Mouse (Mus musculus) ES-CJ7 (cell line): ENCODE data around the gene Urad.

Experiments used
- DNase-seq: peaks from one replicate; pipeline ENCODE4 v3.0.0; 2011; ENCODE audit warnings: low read depth, low spot score

Urad gene

DNA sequence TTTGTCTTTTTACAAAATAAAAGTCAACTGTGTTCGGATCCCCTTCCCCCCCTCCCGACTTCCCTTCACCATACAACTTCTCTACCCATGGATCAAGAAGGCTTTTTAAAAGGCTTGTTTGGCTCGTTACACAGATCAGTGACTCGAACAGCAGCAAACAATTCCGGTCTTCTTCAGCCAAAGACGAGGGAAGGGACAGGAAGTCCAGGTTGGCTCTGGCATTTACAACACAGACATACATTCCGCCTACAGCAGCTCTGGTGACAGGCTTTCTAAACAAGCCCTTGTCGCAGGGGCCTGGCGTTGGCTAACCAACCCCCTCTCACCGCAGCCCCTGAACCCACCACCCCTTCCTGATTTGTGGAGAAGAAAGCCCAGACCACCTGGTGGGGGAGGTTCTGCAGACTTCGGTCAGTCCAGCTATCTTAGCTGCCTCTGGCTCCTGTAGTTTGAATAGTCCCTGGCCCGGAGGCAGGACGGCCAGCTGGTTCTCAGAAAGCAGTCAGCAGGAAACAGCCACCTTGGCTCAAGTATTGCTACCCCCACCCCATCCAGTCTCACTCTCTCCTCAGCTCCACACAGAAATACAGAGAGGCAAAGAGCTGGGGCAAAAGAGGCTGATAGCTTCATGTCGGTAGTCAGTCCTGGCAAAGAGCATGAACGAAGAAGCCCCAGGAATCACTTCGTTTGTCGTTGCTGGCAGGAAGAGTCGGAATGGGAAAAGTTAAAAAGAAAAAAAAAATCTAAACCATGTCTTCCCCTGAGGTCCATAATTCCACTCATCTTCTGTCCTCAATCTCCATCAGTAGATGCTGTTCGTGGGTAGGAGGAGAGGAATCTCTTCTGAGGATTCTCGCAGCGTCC, 21.1 kb downstream of the Urad start:
- no peak for DNase-seq

DNA sequence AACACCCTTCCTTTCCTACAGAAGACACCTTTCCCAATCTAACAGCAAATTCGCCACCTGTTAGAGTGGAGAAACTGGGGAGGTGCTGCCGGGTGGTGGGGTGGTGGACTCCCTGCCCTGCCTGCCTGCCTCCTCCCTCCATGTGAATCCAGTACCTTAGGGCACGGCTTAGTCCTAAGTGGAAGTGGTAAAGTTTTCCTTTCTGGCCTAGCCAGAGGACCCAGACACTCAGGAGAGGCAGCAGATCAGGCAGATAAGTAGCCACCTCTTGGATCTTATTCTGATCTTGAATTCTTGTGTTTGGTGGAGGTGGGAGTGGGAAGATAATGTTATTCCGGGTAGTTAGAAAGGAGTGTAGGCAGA, 22.3 kb downstream of the Urad start:
- DNase-seq, result no peak

DNA sequence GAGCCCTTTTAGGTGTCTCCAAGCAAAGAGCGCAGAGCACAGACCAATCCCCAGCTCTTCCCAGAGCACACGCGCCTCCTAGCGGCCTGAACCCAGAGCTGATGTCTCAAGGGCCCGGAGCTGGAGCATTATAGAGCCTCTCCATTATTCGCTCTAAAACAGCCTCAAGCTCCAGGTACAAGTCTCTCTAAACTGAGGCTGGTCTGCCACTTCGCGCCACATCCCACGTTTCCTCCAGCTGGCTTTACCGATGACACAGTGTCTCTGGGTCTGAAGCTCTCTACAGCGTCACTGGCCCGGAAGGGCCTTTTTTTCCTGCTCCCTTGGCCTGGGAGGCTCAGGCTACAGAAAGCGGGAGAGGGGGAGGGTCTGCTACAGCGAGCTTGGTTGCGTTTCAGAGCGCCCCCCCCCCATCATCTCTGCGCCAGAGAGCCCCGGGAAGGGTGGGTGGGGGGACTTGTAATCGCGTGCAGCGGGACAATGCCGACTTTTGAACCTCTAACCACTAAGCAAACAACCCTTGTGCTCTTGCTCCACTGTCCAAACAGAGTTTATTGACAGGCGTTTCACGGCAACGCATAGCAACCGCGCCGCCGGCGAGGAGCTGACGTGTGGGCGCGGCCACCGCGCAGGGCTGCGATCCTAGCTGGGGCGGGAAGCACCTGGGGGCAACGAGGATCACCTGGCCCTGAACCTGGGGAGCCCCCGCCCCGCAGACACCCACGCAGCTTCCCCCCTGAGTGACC, 22.8 kb downstream of the Urad start:
- DNase-seq, result peak; percentile 94

DNA sequence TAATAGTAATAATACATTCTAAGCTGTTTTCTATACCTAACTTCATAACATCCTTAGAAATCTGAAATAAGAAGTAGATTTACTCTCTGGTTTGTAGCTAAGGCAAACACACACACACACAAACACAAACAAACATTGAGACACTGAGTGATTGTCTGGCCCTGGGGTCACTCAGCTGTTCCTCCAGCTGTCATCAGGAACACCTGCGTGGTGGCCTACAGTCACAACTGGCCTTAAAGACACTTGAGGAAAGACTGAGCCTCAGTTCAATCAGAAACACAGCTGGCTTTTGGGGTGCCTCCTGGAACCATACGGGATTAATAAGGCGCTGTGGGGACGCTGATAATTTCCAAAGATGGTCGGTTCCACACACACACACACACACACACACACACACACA, 25.0 kb downstream of the Urad start:
- no peak for DNase-seq

DNA sequence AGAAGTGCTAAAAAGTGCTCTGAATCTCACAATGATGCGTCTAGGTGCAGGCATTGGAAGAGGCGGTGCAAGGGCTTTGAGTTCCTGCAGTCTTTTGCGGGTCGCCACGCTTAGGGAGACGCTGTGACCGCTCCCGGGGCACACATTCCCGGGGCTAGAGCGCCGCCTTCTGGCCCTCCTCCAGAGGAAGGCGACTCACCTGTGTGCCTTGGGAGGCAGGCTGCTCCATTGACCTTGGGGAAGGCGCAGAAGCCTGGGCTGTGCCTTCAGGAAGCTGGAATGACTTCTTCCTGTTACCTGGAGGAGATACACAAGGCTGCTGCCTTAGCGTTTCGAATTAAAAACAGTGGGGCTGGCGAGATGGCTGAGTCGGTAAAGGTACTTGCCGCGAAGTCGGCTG, 28.1 kb downstream of the Urad start:
- DNase-seq, result peak; percentile 86

DNA sequence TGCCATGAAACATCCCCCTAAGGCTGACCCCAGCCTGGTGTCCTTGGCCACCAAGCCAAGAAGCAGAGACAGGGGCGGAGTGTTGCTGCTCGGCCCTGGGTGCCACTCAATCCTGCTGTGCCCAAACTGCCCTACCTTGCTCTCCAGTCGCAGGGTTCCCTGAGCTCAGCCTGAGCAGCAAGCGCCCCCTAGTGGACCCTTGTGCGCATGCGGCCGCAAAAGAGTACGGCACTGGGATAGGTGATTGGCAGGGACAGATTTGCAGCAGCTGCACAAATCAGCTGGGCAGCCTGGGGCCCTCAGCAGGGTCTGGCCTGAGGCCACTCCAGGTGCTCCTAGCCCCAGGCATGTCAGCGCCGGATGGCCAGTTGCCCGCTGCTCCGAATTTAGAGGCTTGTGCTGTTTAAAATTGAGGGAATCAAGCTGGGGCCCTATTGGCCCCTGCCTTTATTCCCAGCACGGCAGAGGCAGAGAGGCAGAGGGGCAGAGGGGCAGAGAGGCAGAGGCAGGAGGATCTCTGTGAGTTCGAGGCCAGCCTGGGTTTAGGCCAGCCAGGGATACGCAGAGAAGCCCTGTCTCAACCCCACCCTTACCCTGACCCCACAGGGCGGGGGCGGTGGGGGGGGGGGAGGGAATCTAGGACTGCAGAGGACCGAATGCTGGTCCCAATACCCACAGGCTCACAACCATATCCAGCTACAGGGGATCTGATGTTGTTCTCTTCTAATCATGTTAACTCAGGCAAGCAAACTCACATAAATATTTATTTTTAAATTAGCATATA, 28.9 kb downstream of the Urad start:
- peak; percentile 93 for DNase-seq

DNA sequence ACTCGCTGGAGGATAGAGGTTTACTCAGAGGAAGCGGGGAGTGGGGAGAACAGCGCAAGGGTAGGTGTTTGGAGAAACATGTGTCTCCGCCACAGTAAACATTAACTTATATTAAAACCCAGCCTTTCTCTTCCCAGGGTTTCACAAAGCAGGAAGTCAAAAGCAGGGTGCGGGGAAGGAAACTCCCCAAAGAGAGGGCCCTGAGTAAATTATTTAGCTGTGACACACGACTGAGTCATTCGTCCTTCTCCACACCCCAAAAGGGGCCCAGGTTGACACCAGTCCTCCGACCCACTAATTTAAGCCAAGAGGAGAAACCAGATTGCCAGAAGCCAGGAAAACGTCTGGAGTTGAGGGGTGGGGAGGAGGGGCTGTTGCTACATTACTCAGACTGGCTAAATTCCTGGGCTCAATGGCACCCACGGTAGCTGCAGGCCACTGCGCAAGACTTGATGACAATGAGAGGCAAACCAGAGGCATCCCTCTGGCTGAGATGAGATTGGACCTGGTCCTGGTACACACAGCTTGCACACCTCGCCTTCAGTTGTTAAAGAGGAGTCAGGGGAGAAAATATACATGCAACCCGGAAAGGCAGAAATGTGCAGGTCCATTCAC, 29.6 kb downstream of the Urad start:
- DNase-seq, result no peak

DNA sequence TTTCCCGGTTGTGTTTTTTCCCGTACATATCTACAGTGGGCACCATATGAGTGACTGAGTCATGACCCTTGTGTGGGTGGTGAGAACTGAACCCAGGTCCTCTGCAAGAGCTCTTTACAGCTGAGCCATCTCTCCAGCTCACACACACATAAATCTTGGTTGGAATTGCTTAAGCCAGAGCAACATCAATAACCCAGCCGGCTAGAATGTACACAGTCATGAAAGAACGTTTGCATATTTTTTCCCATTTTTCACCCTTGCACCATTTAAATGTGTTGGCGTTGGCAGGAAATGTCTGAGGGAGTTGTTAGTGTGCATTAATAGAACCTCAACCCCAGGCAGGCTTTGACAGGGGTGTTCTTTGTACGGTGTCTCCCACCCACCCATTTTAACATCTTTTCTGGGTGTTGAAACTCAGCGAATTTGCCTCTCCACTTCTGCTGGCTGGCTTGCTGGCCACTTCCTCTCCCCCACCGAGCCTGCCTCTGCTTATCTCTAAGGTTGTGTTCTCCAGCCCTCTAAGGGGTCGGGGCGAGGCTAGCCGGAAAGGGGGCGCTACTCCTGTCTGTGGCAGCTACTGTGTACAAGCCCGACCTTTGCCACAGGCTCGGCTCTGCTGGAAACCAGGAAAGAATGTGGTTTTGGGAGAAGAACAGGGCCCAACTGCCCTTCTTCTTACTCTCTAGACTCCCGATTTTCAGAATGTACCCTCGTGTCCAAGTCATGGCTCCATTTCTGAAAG, 30.3 kb downstream of the Urad start:
- DNase-seq, result no peak

DNA sequence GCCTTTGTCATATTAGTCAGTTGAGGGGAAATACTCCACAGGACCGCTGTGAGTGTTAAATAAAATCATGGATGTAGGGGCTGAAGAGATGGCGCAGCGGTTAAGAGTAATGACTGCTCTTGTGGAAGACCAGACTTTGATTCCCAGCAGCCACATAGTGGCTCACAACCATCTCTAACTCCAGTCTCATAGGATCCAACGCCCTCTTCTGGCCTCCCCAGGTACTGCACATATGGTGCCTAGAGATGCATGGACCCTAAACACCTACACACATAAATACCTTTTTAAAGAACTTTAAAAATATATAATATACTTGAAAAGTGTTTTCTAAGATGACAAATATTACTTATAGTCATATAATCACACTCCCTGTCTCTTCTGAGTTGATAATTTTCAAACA, 37.9 kb downstream of the Urad start:
- DNase-seq, result peak; percentile 52

DNA sequence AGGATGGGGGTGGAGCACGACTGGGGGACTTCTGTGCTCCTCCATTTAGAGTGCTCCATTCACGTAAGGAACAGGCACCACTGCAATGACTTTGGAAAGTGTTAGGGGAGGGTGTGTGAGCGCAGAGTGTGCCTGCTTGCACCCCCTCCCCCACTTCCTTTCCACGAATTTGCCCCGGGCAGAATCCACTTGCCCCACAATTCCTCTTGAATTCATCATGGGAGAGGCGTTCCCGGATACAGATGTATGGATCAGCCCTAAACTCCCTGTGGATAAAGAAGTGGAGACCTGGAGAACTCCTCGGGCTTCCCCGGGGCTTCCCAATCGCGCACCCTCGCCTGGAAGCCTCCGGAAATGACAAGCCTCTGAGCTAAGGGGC, 44.7 kb downstream of the Urad start:
- peak; percentile 87 for DNase-seq

DNA sequence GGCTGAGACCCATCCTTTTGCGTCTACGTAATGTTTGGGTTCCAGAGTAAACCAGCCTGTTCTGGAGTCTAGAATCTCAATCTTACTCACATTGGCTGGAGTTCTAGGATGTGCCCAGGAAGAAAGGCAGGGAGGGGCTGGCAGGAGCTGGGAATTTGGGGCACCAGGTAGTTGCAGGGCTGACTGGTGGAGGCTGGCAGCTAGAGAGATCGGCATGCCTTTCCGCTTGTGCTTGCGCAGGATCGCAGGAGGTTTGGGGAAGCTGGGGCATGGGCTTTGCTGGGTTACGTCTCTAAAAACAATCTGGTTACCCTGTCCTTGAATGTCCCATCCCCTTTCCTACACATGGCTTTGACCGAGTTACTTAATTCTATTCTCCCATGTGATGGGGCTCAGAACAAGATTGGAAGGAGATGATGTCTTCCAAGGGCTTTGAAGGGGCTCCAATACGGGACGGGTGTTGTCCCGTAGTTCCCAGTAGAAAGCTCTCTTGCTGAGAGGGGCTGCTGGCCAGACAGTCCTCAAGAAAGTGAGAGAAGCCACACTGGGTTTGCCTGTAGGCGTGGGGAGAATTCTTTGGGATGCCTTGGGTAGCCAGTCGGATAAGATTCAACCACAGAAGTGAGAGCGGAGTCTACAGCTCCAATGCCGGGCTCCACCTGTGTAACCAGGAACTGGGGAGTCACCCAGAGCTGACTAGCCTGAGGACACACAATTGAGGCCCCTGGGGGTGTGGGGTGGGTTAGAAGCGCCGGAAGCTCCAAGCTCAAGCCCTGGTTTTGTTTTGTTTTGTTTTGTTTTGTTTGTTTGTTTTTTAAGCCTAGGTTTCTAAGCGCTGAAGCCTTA, 45.3 kb downstream of the Urad start:
- peak; percentile 44 for DNase-seq

DNA sequence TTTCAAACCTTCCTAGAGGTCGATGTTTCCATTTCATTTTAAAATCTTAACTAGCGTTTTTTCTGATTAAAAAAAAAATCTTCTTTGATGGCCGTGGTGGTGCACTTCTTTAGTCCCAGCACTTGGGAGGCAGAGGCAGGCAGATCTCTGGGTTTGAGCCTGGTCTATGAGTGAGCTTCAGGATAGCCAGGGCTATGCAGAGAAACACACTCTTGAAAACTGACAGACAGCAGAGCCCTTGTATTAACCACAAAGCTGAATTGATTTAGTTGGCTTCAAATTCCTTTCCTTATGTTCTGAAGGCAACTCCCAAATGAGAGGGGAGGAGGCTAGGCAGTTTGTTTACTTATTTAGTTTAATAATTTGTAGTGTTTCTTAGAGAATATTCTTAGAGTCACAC, 46.5 kb downstream of the Urad start:
- DNase-seq, result no peak

DNA sequence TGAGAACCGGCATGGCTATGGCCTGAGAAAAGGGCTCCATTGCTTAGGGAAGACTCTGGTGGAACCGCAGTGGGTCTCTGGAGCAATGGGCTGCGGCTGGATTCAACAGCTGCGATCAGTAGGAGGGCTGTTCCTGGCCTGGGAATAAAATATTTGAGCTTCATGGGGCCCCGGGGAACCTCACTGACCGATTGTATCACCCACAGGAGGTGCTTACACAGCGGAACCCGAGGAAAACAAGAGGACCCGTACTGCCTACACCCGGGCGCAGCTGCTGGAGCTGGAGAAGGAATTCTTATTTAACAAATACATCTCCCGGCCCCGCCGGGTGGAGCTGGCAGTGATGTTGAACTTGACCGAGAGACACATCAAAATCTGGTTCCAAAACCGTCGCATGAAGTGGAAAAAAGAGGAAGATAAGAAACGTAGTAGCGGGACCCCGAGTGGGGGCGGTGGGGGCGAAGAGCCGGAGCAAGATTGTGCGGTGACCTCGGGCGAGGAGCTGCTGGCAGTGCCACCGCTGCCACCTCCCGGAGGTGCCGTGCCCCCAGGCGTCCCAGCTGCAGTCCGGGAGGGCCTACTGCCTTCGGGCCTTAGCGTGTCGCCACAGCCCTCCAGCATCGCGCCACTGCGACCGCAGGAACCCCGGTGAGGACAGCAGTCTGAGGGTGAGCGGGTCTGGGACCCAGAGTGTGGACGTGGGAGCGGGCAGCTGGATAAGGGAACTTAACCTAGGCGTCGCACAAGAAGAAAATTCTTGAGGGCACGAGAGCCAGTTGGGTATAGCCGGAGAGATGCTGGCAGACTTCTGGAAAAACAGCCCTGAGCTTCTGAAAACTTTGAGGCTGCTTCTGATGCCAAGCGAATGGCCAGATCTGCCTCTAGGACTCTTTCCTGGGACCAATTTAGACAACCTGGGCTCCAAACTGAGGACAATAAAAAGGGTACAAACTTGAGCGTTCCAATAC, 47.8 kb downstream of the Urad start:
- peak; percentile 35 for DNase-seq

DNA sequence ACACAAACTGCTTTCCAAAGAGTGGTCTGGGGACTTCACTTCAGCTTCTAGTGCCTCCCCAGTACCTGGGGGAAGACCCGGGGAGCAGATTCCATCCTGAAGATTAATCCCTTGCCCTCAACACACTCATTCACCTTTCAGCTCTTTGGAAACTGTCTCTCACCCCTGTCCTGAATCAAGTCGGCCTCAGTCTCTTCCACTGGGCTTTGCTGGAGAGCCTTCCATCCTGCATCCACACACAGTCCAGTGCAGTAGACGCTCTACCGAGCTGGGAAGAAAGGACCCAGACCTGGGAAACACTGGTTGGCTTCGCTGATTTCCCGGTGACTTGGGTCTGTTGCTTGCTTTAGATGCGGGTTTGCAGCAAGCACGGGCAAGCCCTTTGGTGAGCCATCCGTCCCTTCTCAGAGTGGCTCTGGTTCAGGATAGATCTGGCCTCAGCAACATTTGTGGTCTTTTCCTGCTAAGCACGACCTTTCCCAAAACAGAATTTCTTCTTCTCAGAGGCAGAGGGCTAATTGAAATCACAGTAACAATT, 49.4 kb downstream of the Urad start:
- DNase-seq, result no peak

DNA sequence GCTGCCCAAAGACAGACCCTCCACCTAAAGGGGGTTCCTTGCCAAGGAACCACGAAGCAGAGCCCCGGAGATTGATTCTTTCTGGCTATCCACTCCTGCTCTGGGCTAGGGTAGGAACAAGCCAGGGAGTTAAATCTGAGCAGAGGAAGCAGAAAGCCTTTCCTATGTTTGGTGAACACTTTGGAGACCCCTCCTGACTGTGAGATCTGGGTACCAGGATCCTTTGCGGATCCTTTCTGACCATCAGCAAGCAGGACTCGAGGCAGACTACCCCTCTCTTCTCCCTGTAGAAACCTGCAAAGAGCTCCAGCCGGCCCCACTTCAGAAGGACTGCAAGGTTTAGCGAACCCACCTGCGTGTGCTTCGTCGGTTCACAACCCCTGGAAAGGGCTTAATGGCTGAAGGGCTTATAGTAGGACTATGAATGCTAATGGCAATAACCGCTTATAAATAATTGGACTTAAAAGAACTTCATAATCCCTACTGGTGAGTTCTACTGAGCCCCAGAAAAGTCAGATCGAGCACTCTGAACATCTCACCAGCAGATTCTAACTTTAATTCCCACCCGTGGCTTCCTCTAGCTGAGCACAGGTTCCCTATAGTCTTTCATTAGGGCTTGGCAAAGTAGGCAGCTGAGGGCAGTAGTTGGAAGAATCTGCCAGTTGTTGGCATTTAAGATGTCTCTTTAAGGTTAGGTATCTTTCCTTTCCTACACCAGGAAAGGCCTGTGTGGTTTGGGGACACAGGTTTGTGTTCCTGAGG, 50.0 kb downstream of the Urad start:
- no peak for DNase-seq

DNA sequence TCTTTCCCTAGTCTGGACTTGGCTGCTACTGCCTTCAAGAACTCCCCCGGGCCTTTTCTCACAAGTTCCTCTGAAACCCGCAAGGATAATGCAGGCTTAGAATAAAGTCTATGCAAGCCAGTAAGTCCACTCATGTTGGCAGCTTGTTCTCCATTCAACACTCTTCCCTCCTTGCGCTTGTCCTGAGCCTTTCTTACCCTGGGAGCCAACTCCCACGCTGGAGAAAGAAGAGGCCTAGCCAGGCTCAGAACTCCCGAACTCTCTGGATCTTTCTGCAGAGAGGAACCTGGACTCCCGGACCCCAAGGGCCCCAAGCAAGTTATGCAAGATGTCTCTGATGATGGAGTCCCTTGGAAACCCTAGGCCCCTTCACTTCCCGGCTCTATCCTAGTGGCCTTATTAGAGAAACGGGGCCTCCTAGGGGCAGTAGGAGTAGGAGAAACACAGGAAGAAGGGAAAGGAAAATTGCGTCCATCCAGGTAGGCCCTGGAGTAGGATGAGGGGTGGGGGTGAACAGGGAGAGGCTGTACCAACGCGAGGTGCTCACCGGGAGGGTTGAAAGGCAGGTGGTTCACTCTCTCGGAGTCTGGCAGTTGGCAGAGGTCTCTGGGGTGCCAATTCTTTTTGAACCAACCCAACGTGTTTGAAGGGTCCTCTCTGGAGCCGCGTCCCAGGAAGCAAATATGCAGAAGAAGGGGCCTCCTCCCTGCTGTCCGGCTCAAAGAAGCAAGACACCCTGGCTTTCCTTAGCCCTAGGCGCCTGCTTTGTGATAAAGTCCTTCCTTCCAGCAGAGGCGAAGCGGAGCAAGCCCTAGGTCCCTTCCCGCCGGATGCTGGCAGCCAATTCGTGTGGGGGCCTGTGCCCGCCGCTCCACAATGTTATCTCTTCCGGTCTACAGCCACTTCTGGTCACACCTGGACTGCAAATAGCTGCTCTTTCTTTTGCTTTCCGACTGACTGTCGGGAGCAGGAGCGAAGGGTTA, 51.3 kb downstream of the Urad start:
- peak; percentile 10 for DNase-seq
